ENCODE assay signal across 10 mouse cellular contexts in genomic region chr9:32020942-32021731, GRCm38 (mm10).
A peak's percentile ranks its signal among the peaks of the same experiment; 100 is the strongest.
DNase-seq lines count a peak whose midpoint lies in the region; ATAC-seq and TF ChIP-seq lines count a peak whose summit lies in the region.
"Had no signal": no experiment of that assay in that cellular context is flagged by ENCODE, and none has a peak within 500 bp of the region (broad histone marks: within the 10 kb centered on the region; RNA-seq: fewer than 3 reads in every experiment).

No protein-coding gene starts in this region.

- no peaks in the 10 kb centered on the region for H3K9me3 ChIP-seq in liver, postnatal 0 days (ENCODE audit: low read length)
- H3K9me3 ChIP-seq in liver, embryonic 11.5 days (ENCODE audit: control insufficient read depth, low read length), result no peaks in the 10 kb centered on the region
- no peaks in the 10 kb centered on the region for H3K9me3 ChIP-seq in heart, embryonic 15.5 days (replicated peaks)

- peak; percentile 68 for ATAC-seq in liver, postnatal 0 days
- ATAC-seq in liver, embryonic 11.5 days (replicated peaks; ENCODE audit: low FRiP score), result no peak
- ATAC-seq in heart, embryonic 15.5 days (replicated peaks; ENCODE audit: insufficient number of reproducible peaks, insufficient read depth, low FRiP score, low read depth), result no peak
- ATAC-seq: inflammation-experienced regulatory T-cells, adult 6 months; Patski had no signal

- peak overlapping the region; percentile 19; the same call in 1 of the 2 replicates for H3K4me2 ChIP-seq in liver, postnatal 0 days (ENCODE audit: low read depth, low read length)
- H3K4me2 ChIP-seq in liver, embryonic 11.5 days, result no peak overlapping the region
- H3K4me2 ChIP-seq in heart, embryonic 15.5 days, result no peak overlapping the region

- no peak for TF ChIP-seq CTCF in liver, postnatal 0 days (IDR thresholded peaks at IDR 0.05; ENCODE audit: low read depth)

- peak; percentile 52 for DNase-seq in adrenal gland, postnatal 14 days
- DNase-seq in adrenal gland, adult 18-20 months (ENCODE audit: low spot score in 2 of 2), result no peak
- no peak for DNase-seq in liver, postnatal 0 days
- no peak for DNase-seq in liver, embryonic 11.5 days (ENCODE audit: low spot score)
- DNase-seq in retina, embryonic 14.5 days (ENCODE audit: low spot score), result peak; percentile 38
- DNase-seq in frontal cortex, postnatal 14 days (ENCODE audit: low spot score in 2 of 2), result no peak
- DNase-seq in frontal cortex, adult 2 months (ENCODE audit: extremely low spot score in 1 of 2, low spot score in 1 of 2), result no peak

- WGBS in liver, postnatal 0 days (ENCODE audit: insufficient replicate concordance), result 53% methylated on average over 13 of the region's 13 CpGs
- 51% methylated on average over 13 of the region's 13 CpGs for WGBS in liver, embryonic 11.5 days
- 39% methylated on average over 13 of the region's 13 CpGs for WGBS in heart, embryonic 15.5 days

- H3K4me3 ChIP-seq in liver, postnatal 0 days (ENCODE audit: low read depth, low read length), result no peak overlapping the region
- H3K4me3 ChIP-seq in liver, embryonic 11.5 days (ENCODE audit: low read depth, low read length), result no peak overlapping the region
- H3K4me3 ChIP-seq in heart, embryonic 15.5 days, result no peak overlapping the region

- TF ChIP-seq EP300 in liver, postnatal 0 days (IDR thresholded peaks at IDR 0.05; ENCODE audit: low read depth), result peak; percentile 39; the same call in 1 of the 2 replicates

- H3K27ac ChIP-seq in liver, postnatal 0 days (ENCODE audit: low read depth), result peak overlapping the region; percentile 57
- H3K27ac ChIP-seq in liver, embryonic 11.5 days (ENCODE audit: low read depth, low read length), result no peak overlapping the region
- H3K27ac ChIP-seq in heart, embryonic 15.5 days, result peak overlapping the region; percentile 41

- H3K4me1 ChIP-seq in liver, postnatal 0 days (ENCODE audit: insufficient read depth), result peaks cover 9% of the 10 kb centered on the region
- H3K4me1 ChIP-seq in liver, embryonic 11.5 days (replicated peaks; ENCODE audit: control insufficient read depth, insufficient read depth, low read length), result 0 out of 2 replicates have a peak, but pooled peaks cover 3% of the 10 kb centered on the region
- H3K4me1 ChIP-seq in heart, embryonic 15.5 days (replicated peaks), result peaks cover 22% of the 10 kb centered on the region

- H3K27me3 ChIP-seq in liver, postnatal 0 days (ENCODE audit: insufficient read depth, low read length), result no peaks in the 10 kb centered on the region
- no peaks in the 10 kb centered on the region for H3K27me3 ChIP-seq in liver, embryonic 11.5 days (replicated peaks; ENCODE audit: control insufficient read depth, insufficient read depth, low read length)
- H3K27me3 ChIP-seq in heart, embryonic 15.5 days, result no peaks in the 10 kb centered on the region
- H3K27me3 ChIP-seq: Patski had no signal

- no peak overlapping the region for H3K9ac ChIP-seq in liver, postnatal 0 days (replicated peaks)
- H3K9ac ChIP-seq in liver, embryonic 11.5 days (ENCODE audit: low read depth, low read length), result no peak overlapping the region
- no peak overlapping the region for H3K9ac ChIP-seq in heart, embryonic 15.5 days

- no peaks in the 10 kb centered on the region for H3K36me3 ChIP-seq in liver, postnatal 0 days (replicated peaks; ENCODE audit: insufficient read depth, low read length)
- no peaks in the 10 kb centered on the region for H3K36me3 ChIP-seq in liver, embryonic 11.5 days (ENCODE audit: control insufficient read depth, insufficient read depth, low read length)
- H3K36me3 ChIP-seq in heart, embryonic 15.5 days, result no peaks in the 10 kb centered on the region

Comparison
In these comparisons a context has a peak if more than half of its experiments do, and no peak if none do; other contexts are left out.
1. DNase-seq: peak in adrenal gland, postnatal 14 days (single experiment) and retina, embryonic 14.5 days (single experiment); none in adrenal gland, adult 18-20 months (0 of 2), liver, postnatal 0 days (single experiment), liver, embryonic 11.5 days (single experiment), frontal cortex, postnatal 14 days (0 of 2) and frontal cortex, adult 2 months (0 of 2).